Comparison of ENCODE assay signal across 8 mouse cellular contexts in the genomic region with DNA sequence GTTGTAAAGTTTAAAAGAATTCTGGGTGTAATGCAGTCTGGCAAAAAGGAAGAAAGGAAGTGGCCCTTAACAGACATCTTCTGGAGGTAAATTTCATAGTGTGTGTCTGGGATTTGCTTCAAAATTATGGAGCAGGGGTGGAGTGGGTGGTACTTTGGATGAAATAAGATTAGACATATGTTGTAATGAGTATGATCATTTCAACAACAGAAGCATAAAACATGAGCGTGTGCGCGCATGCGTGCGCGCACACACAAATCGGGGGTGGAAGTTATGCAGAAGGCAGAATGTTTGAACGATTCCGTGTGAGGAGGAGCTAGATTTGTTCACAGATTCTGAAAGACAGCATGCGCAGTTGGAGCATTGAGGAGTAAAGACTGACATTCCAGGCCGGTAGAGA.
"Had no signal": no experiment of that assay in that cellular context is flagged by ENCODE, and none has a peak within 500 bp of the region (broad histone marks: within the 10 kb centered on the region; RNA-seq: fewer than 3 reads in every experiment).

No protein-coding gene starts in this region.

- DNase-seq: kidney, adult 18-20 months; kidney, postnatal 10 days; liver; liver, embryonic 13.5 days; liver, postnatal 0 days; lung, postnatal 14 days; retina, postnatal 1 day; right cerebral cortex, postnatal 4 days had no signal
